ENCODE assay signal across 9 mouse cellular contexts in the genomic region with DNA sequence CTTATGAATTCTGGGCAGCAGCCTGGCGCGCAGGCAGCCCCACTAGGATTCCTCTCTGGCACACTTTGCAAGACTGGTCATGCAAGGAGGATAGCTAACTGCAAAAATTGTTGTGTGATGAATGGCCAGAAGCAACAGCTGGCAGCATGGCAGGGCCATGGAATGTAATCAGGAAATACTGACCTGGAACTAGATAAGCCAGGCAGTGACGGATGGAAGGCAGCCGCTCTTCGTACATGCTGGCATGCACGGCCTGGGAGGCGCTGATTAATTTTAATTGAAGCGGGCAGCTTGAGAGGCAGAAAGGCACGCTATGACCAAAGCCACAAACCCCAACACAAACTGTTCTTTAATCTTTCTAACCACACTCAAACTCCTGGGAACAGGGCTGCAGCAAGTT. TPM values are rescaled to one million over a fixed set of nuclear protein-coding genes. Genes with fewer than 3 reads are reported as not detected.
DNase-seq lines count a peak whose midpoint lies in the region; ATAC-seq lines count a peak whose summit lies in the region.
"Had no signal": no experiment of that assay in that cellular context is flagged by ENCODE, and none has a peak within 500 bp of the region (broad histone marks: within the 10 kb centered on the region; RNA-seq: fewer than 3 reads in every experiment).

No protein-coding gene starts in this region.

- peak overlapping the region; percentile 68 for H3K27ac ChIP-seq in kidney, embryonic 15.5 days
- H3K27ac ChIP-seq: neural tube, embryonic 12.5 days had no signal

- no peaks in the 10 kb centered on the region for H3K27me3 ChIP-seq in kidney, embryonic 15.5 days
- H3K27me3 ChIP-seq: neural tube, embryonic 12.5 days had no signal

- 18% methylated on average over 9 of the region's 9 CpGs for WGBS in kidney, embryonic 15.5 days

- peak; percentile 68 for DNase-seq in urinary bladder, postnatal 14 days (ENCODE audit: low spot score)
- no peak for DNase-seq in urinary bladder, adult 2 months (ENCODE audit: low spot score)
- peak; percentile 56 to 64 for DNase-seq in heart, adult 9 months (ENCODE audit: low spot score in 2 of 2)
- DNase-seq in lung, postnatal 14 days, result peak; percentile 41
- DNase-seq in T-cell, adult 2 months (ENCODE audit: low spot score), result no peak
- DNase-seq in thymus, postnatal 14 days, result no peak
- DNase-seq in thymus, postnatal 25 days, result no peak

- H3K9me3 ChIP-seq in kidney, embryonic 15.5 days (replicated peaks), result no peaks in the 10 kb centered on the region
- H3K9me3 ChIP-seq: neural tube, embryonic 12.5 days had no signal

- H3K4me2 ChIP-seq in kidney, embryonic 15.5 days, result peak overlapping the region; percentile 27
- H3K4me2 ChIP-seq: neural tube, embryonic 12.5 days had no signal

- no peaks in the 10 kb centered on the region for H3K36me3 ChIP-seq in kidney, embryonic 15.5 days
- H3K36me3 ChIP-seq: neural tube, embryonic 12.5 days had no signal

- H3K4me3 ChIP-seq in kidney, embryonic 15.5 days (replicated peaks), result no peak overlapping the region
- H3K4me3 ChIP-seq: neural tube, embryonic 12.5 days had no signal

- peak; percentile 76 for ATAC-seq in kidney, embryonic 15.5 days (replicated peaks; ENCODE audit: low FRiP score)

- H3K4me1 ChIP-seq in kidney, embryonic 15.5 days, result peaks cover 25% of the 10 kb centered on the region

- no peak overlapping the region for H3K9ac ChIP-seq in kidney, embryonic 15.5 days
- H3K9ac ChIP-seq: neural tube, embryonic 12.5 days had no signal

RNA-seq across cellular contexts. Expression of a gene that starts 13.8 kb away (rescaled TPM):
- polyA plus RNA-seq in urinary bladder, adult 2 months (2012; rRNA removed), result 50.8 and 54.8 TPM in 2 replicates
- polyA plus RNA-seq in kidney, embryonic 15.5 days (2015; fragmentation: Nextera tagmentation; extraction: Ambion mirVana), result 65.4 and 69.3 TPM in 2 replicates

Comparison
In these comparisons a context has a peak if more than half of its experiments do, and no peak if none do; other contexts are left out.
1. DNase-seq: peak in urinary bladder, postnatal 14 days (single experiment), heart, adult 9 months (2 of 2) and lung, postnatal 14 days (single experiment); none in urinary bladder, adult 2 months (single experiment), T-cell, adult 2 months (single experiment), thymus, postnatal 14 days (single experiment) and thymus, postnatal 25 days (single experiment).